Comparison of ENCODE assay signal across 9 mouse cellular contexts in the genomic region with DNA sequence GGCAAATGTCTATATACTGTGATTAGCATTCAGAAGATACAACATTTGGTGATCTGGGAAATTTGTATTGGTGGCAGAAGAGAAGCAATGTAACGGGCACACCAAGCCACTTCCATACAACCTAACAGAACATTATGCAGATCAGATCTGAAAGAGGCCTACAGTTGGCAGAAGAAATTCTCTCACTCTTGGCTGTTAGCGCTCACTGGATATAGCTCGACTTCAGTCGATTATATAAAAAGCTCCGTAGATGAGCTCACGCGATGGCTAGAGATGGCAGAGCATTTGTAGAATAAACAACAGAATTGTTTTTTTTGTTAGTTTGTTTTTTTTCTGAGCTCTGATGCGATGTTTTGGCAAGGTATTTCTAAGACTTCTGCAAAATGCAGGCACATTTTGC. TPM values are rescaled to one million over a fixed set of nuclear protein-coding genes. Genes with fewer than 3 reads are reported as not detected.
A peak's percentile ranks its signal among the peaks of the same experiment; 100 is the strongest.
DNase-seq lines count a peak whose midpoint lies in the region; ATAC-seq and TF ChIP-seq lines count a peak whose summit lies in the region.
"Had no signal": no experiment of that assay in that cellular context is flagged by ENCODE, and none has a peak within 500 bp of the region (broad histone marks: within the 10 kb centered on the region; RNA-seq: fewer than 3 reads in every experiment).

No protein-coding gene starts in this region.

- no peak for TF ChIP-seq CTCF in bone marrow macrophage, adult 2 months (IDR thresholded peaks at IDR 0.05; ENCODE audit: low read depth, low read length)

- H3K36me3 ChIP-seq in heart, embryonic 16.5 days (ENCODE audit: control insufficient read depth, insufficient read depth): peaks cover 33% of the 10 kb centered on the region
- peaks cover 53% of the 10 kb centered on the region for H3K36me3 ChIP-seq in hindbrain, embryonic 13.5 days
- peaks cover 46% of the 10 kb centered on the region for H3K36me3 ChIP-seq in midbrain, embryonic 12.5 days

- H3K4me1 ChIP-seq in heart, embryonic 16.5 days (ENCODE audit: control insufficient read depth, insufficient read depth, low read length): peaks cover 6% of the 10 kb centered on the region
- no peaks in the 10 kb centered on the region for H3K4me1 ChIP-seq in bone marrow macrophage, adult 2 months (ENCODE audit: control insufficient read depth, insufficient read depth, low read length)
- H3K4me1 ChIP-seq in hindbrain, embryonic 13.5 days (replicated peaks): peaks cover 8% of the 10 kb centered on the region
- peaks cover 10% of the 10 kb centered on the region for H3K4me1 ChIP-seq in midbrain, embryonic 12.5 days

- intact Hi-C loops in heart, postnatal 14 days (cut with DNase I): no loop called here

- peak overlapping the region; percentile 78 for H3K4me2 ChIP-seq in heart, embryonic 16.5 days (ENCODE audit: low read depth, low read length)
- peak overlapping the region; percentile 74 for H3K4me2 ChIP-seq in hindbrain, embryonic 13.5 days
- peak overlapping the region; percentile 71 for H3K4me2 ChIP-seq in midbrain, embryonic 12.5 days (replicated peaks)

- H3K27ac ChIP-seq in heart, embryonic 16.5 days (ENCODE audit: low read length): no peak overlapping the region
- no peak overlapping the region for H3K27ac ChIP-seq in bone marrow macrophage, adult 2 months (ENCODE audit: insufficient read depth, low read depth, low read length)
- H3K27ac ChIP-seq in hindbrain, embryonic 13.5 days: no peak overlapping the region
- no peak overlapping the region for H3K27ac ChIP-seq in midbrain, embryonic 12.5 days (replicated peaks)

- no peak for DNase-seq in heart, postnatal 14 days
- DNase-seq in cerebellum, postnatal 36 days: no peak
- no peak for DNase-seq in adrenal gland, postnatal 10 days
- no peak for DNase-seq in urinary bladder, postnatal 14 days (ENCODE audit: low spot score)

- no peaks in the 10 kb centered on the region for H3K27me3 ChIP-seq in heart, embryonic 16.5 days (ENCODE audit: control insufficient read depth, insufficient read depth, low read length)
- no peaks in the 10 kb centered on the region for H3K27me3 ChIP-seq in hindbrain, embryonic 13.5 days
- no peaks in the 10 kb centered on the region for H3K27me3 ChIP-seq in midbrain, embryonic 12.5 days

- ATAC-seq in heart, embryonic 16.5 days (replicated peaks; ENCODE audit: extremely low read depth, insufficient read depth, low FRiP score): no peak
- ATAC-seq in hindbrain, embryonic 13.5 days (ENCODE audit: low FRiP score): no peak
- ATAC-seq in midbrain, embryonic 12.5 days (ENCODE audit: low FRiP score, low read depth): no peak

- peak overlapping the region; percentile 89 for H3K9ac ChIP-seq in heart, embryonic 16.5 days (ENCODE audit: low read length)
- peak overlapping the region; percentile 88 for H3K9ac ChIP-seq in hindbrain, embryonic 13.5 days
- H3K9ac ChIP-seq in midbrain, embryonic 12.5 days (replicated peaks): no peak overlapping the region

- 61% methylated on average over 8 of the region's 8 CpGs for WGBS in heart, embryonic 16.5 days
- 67% methylated on average over 8 of the region's 8 CpGs for WGBS in hindbrain, embryonic 13.5 days
- WGBS in midbrain, embryonic 12.5 days: 68% methylated on average over 8 of the region's 8 CpGs

- H3K4me3 ChIP-seq in heart, embryonic 16.5 days (ENCODE audit: low read length): peak overlapping the region; percentile 80
- peak overlapping the region; percentile 90 for H3K4me3 ChIP-seq in bone marrow macrophage, adult 2 months (ENCODE audit: insufficient read depth, low read length)
- H3K4me3 ChIP-seq in hindbrain, embryonic 13.5 days: peak overlapping the region; percentile 81
- peak overlapping the region; percentile 82 for H3K4me3 ChIP-seq in midbrain, embryonic 12.5 days

- no peaks in the 10 kb centered on the region for H3K9me3 ChIP-seq in heart, embryonic 16.5 days (replicated peaks; ENCODE audit: control insufficient read depth, low read length)
- H3K9me3 ChIP-seq in hindbrain, embryonic 13.5 days: no peaks in the 10 kb centered on the region
- H3K9me3 ChIP-seq in midbrain, embryonic 12.5 days: no peaks in the 10 kb centered on the region

- TF ChIP-seq POLR2A in bone marrow macrophage, adult 2 months (IDR thresholded peaks at IDR 0.05; ENCODE audit: borderline replicate concordance, low read depth, low read length): no peak

RNA-seq across cellular contexts. Expression of gene Adat1, which starts 0.8 kb away (rescaled TPM):
- polyA plus RNA-seq in heart, embryonic 16.5 days (2015; fragmentation: Nextera tagmentation; extraction: Ambion mirVana): 5.6 and 5.9 TPM in 2 replicates
- total RNA-seq in heart, postnatal 14 days (2021): 1 to 10 TPM; 1.9 to 2.2 TPM
- 2.4 and 3.1 TPM in 2 replicates for polyA plus RNA-seq in bone marrow macrophage, adult 2 months (2012; ENCODE audit: insufficient read depth, insufficient read length, missing spikeins)
- polyA plus RNA-seq in hindbrain, embryonic 13.5 days (2015; fragmentation: Nextera tagmentation; extraction: Ambion mirVana): 8.1 and 8.5 TPM in 2 replicates
- 10.1 and 12.6 TPM in 2 replicates for polyA plus RNA-seq in midbrain, embryonic 12.5 days (2016; fragmentation: Nextera tagmentation; extraction: Ambion mirVana)
- total RNA-seq in adrenal gland, postnatal 10 days (2021): 1 to 10 TPM; 3.2 to 4.3 TPM

RNA-seq across cellular contexts. Expression of gene Kars, which starts 19.8 kb away (rescaled TPM):
- 129 and 139 TPM in 2 replicates for polyA plus RNA-seq in heart, embryonic 16.5 days (2015; fragmentation: Nextera tagmentation; extraction: Ambion mirVana)
- total RNA-seq in heart, postnatal 14 days (2021): 10 to 100 TPM; 84.1 to 85.3 TPM
- 45.6 and 53.8 TPM in 2 replicates for polyA plus RNA-seq in bone marrow macrophage, adult 2 months (2012; ENCODE audit: insufficient read depth, insufficient read length, missing spikeins)
- 171 and 172 TPM in 2 replicates for polyA plus RNA-seq in hindbrain, embryonic 13.5 days (2015; fragmentation: Nextera tagmentation; extraction: Ambion mirVana)
- 189 and 194 TPM in 2 replicates for polyA plus RNA-seq in midbrain, embryonic 12.5 days (2016; fragmentation: Nextera tagmentation; extraction: Ambion mirVana)
- 100 to 1,000 TPM; 107 to 114 TPM for total RNA-seq in adrenal gland, postnatal 10 days (2021)

RNA-seq across cellular contexts. Expression of gene Terf2ip, which starts 19.9 kb away (rescaled TPM):
- 17.7 and 19.2 TPM in 2 replicates for polyA plus RNA-seq in heart, embryonic 16.5 days (2015; fragmentation: Nextera tagmentation; extraction: Ambion mirVana)
- total RNA-seq in heart, postnatal 14 days (2021): 10 to 100 TPM; 10.9 to 11.9 TPM
- 10.1 and 11.1 TPM in 2 replicates for polyA plus RNA-seq in bone marrow macrophage, adult 2 months (2012; ENCODE audit: insufficient read depth, insufficient read length, missing spikeins)
- polyA plus RNA-seq in hindbrain, embryonic 13.5 days (2015; fragmentation: Nextera tagmentation; extraction: Ambion mirVana): 56.4 and 58.0 TPM in 2 replicates
- polyA plus RNA-seq in midbrain, embryonic 12.5 days (2016; fragmentation: Nextera tagmentation; extraction: Ambion mirVana): 40.9 and 41.6 TPM in 2 replicates
- total RNA-seq in adrenal gland, postnatal 10 days (2021): 10 to 100 TPM; 15.4 to 16.1 TPM

RNA-seq across cellular contexts. Expression of gene Gm6793, which starts 23.6 kb away (rescaled TPM):
- 0.20 and 0.60 TPM in 2 replicates for polyA plus RNA-seq in heart, embryonic 16.5 days (2015; fragmentation: Nextera tagmentation; extraction: Ambion mirVana)
- under 1 TPM in 1 of 2 experiments, not detected in 1; 0.15 TPM for total RNA-seq in heart, postnatal 14 days (2021)
- polyA plus RNA-seq in bone marrow macrophage, adult 2 months (2012; ENCODE audit: insufficient read depth, insufficient read length, missing spikeins): not detected in 2 replicates
- polyA plus RNA-seq in hindbrain, embryonic 13.5 days (2015; fragmentation: Nextera tagmentation; extraction: Ambion mirVana): 0.54 and 0.82 TPM in 2 replicates
- polyA plus RNA-seq in midbrain, embryonic 12.5 days (2016; fragmentation: Nextera tagmentation; extraction: Ambion mirVana): 0.56 and 0.58 TPM in 2 replicates
- under 1 TPM in 1 of 2 experiments, not detected in 1; 0.85 TPM for total RNA-seq in adrenal gland, postnatal 10 days (2021)
- total RNA-seq: megakaryocyte-erythroid progenitor cell, adult 5-6 weeks had no signal

RNA-seq across cellular contexts. Expression of gene Gabarapl2, which starts 50.8 kb away (rescaled TPM):
- polyA plus RNA-seq in heart, embryonic 16.5 days (2015; fragmentation: Nextera tagmentation; extraction: Ambion mirVana): 198 and 211 TPM in 2 replicates
- total RNA-seq in heart, postnatal 14 days (2021): 100 to 1,000 TPM; 128 to 136 TPM
- 89.6 and 94.9 TPM in 2 replicates for polyA plus RNA-seq in bone marrow macrophage, adult 2 months (2012; ENCODE audit: insufficient read depth, insufficient read length, missing spikeins)
- 472 and 492 TPM in 2 replicates for polyA plus RNA-seq in hindbrain, embryonic 13.5 days (2015; fragmentation: Nextera tagmentation; extraction: Ambion mirVana)
- 351 and 359 TPM in 2 replicates for polyA plus RNA-seq in midbrain, embryonic 12.5 days (2016; fragmentation: Nextera tagmentation; extraction: Ambion mirVana)
- total RNA-seq in adrenal gland, postnatal 10 days (2021): 100 to 1,000 TPM; 119 to 121 TPM
